In genomic region chr19:38673936-38674335, GRCm38 (mm10) we compare ENCODE assay signal across 19 mouse cellular contexts.
"Had no signal": no experiment of that assay in that cellular context is flagged by ENCODE, and none has a peak within 500 bp of the region (broad histone marks: within the 10 kb centered on the region; RNA-seq: fewer than 3 reads in every experiment).

No protein-coding gene starts in this region.

- DNase-seq: lung, adult 18-20 months; lung, postnatal 4 days; midbrain, embryonic 14.5 days; retina, postnatal 1 day; right cerebral cortex, adult 18-20 months; right cerebral cortex, postnatal 25 days; right cerebral cortex, postnatal 4 days; spleen, adult 18-20 months; thymus, adult 18-20 months; thymus, postnatal 14 days; thymus, postnatal 36 days had no signal

- H3K9me3 ChIP-seq: lung, embryonic 15.5 days; midbrain, embryonic 10.5 days; midbrain, embryonic 12.5 days; neural tube, embryonic 13.5 days; neural tube, embryonic 15.5 days had no signal

- H3K27ac ChIP-seq: lung, embryonic 15.5 days; midbrain, embryonic 10.5 days; midbrain, embryonic 12.5 days; neural tube, embryonic 13.5 days; neural tube, embryonic 15.5 days had no signal

- H3K27me3 ChIP-seq: lung, embryonic 15.5 days; midbrain, embryonic 12.5 days; neural tube, embryonic 13.5 days; neural tube, embryonic 15.5 days had no signal

- H3K36me3 ChIP-seq: lung, embryonic 15.5 days; midbrain, embryonic 10.5 days; midbrain, embryonic 12.5 days; neural tube, embryonic 13.5 days; neural tube, embryonic 15.5 days had no signal

- H3K4me1 ChIP-seq: lung, embryonic 15.5 days; midbrain, embryonic 10.5 days; midbrain, embryonic 12.5 days; neural tube, embryonic 13.5 days; neural tube, embryonic 15.5 days had no signal

- H3K4me2 ChIP-seq: lung, embryonic 15.5 days; midbrain, embryonic 12.5 days; neural tube, embryonic 13.5 days; neural tube, embryonic 15.5 days had no signal

- ATAC-seq: lung, postnatal 0 days; midbrain, embryonic 16.5 days had no signal

- H3K4me3 ChIP-seq: lung, embryonic 15.5 days; midbrain, embryonic 10.5 days; midbrain, embryonic 12.5 days; myocyte; neural tube, embryonic 13.5 days; neural tube, embryonic 15.5 days had no signal

- H3K9ac ChIP-seq: lung, embryonic 15.5 days; midbrain, embryonic 12.5 days; neural tube, embryonic 13.5 days; neural tube, embryonic 15.5 days had no signal
